8 mouse cellular contexts compared by ENCODE assay signal in genomic region chr19:47537300-47537792, GRCm38 (mm10). TPM values are rescaled to one million over a fixed set of nuclear protein-coding genes. Genes with fewer than 3 reads are reported as not detected.
DNase-seq lines count a peak whose midpoint lies in the region; ATAC-seq and TF ChIP-seq lines count a peak whose summit lies in the region.

Stn1 (minus strand) TSS chr19:47537507.

- TF ChIP-seq RAD21 in CH12.LX (IDR thresholded peaks at IDR 0.05; ENCODE audit: low read depth, low read length): no peak

- dilution Hi-C loops in CH12.LX (cut with MboI; ENCODE audit: extremely low pct_ligation_motif_present, extremely low pct_unique_long_range_greater_than_20kb, low sequenced_read_pairs): no loop called here

- no peak within 1 kb of the TSS for H3K27ac ChIP-seq in CH12.LX (ENCODE audit: insufficient read depth, low read depth)
- H3K27ac ChIP-seq in hindbrain, embryonic 14.5 days: peak within 1 kb of the TSS; percentile 68
- peak within 1 kb of the TSS; percentile 27 for H3K27ac ChIP-seq in liver, embryonic 14.5 days
- H3K27ac ChIP-seq in neural tube, embryonic 12.5 days: no peak within 1 kb of the TSS

- peaks cover 8 to 35% of the 10 kb centered on the region in 2 experiments; a peak in 3 of 4 replicates for H3K4me1 ChIP-seq in CH12.LX (ENCODE audit: control insufficient read depth in 1 of 2, insufficient read depth in 2 of 2)
- H3K4me1 ChIP-seq in hindbrain, embryonic 14.5 days (replicated peaks; ENCODE audit: control insufficient read depth, insufficient read depth, low read length): peaks cover 18% of the 10 kb centered on the region
- peaks cover 24 to 25% of the 10 kb centered on the region in 2 experiments for H3K4me1 ChIP-seq in liver, embryonic 14.5 days (replicated peaks; ENCODE audit: control insufficient read depth in 2 of 2, insufficient read depth in 2 of 2, low read length in 1 of 2)
- peaks cover 15% of the 10 kb centered on the region; the same call in 1 of the 2 replicates for H3K4me1 ChIP-seq in neural tube, embryonic 12.5 days

- WGBS in hindbrain, embryonic 14.5 days: 4% methylated on average over 10 of the region's 10 CpGs
- whole genome bisulfite sequencing in liver, embryonic 14.5 days (ENCODE audit: insufficient replicate concordance): 4% methylated on average over 10 of the region's 10 CpGs
- WGBS in neural tube, embryonic 12.5 days: 5% methylated on average over 10 of the region's 10 CpGs

- H3K4me3 ChIP-seq in CH12.LX (replicated peaks in 1 of 3; ENCODE audit: low read depth in 2 of 3, low read length in 2 of 3, poor library complexity in 1 of 3): peak within 1 kb of the TSS; percentile 69 to 93 (median 71)
- peak within 1 kb of the TSS; percentile 44 for H3K4me3 ChIP-seq in hindbrain, embryonic 14.5 days (replicated peaks; ENCODE audit: low read length)
- peak within 1 kb of the TSS; percentile 66 for H3K4me3 ChIP-seq in liver, embryonic 14.5 days (ENCODE audit: insufficient read depth in 1 of 2, low read depth in 2 of 2, low read length in 2 of 2)
- peak within 1 kb of the TSS; percentile 45 for H3K4me3 ChIP-seq in neural tube, embryonic 12.5 days

- peaks cover 8 to 23% of the 10 kb centered on the region in 2 experiments for H3K36me3 ChIP-seq in CH12.LX (replicated peaks in 1 of 2; ENCODE audit: control insufficient read depth in 1 of 2, insufficient read depth in 1 of 2, low read length in 1 of 2)
- H3K36me3 ChIP-seq in hindbrain, embryonic 14.5 days (replicated peaks; ENCODE audit: control insufficient read depth, insufficient read depth): no peaks in the 10 kb centered on the region; the same call in 1 of the 2 replicates
- no peaks in the 10 kb centered on the region for H3K36me3 ChIP-seq in liver, embryonic 14.5 days (replicated peaks; ENCODE audit: control insufficient read depth, insufficient read depth, low read depth)
- H3K36me3 ChIP-seq in neural tube, embryonic 12.5 days: peaks cover 9% of the 10 kb centered on the region; the same call in 1 of the 2 replicates

- no peak for TF ChIP-seq EP300 in CH12.LX (IDR thresholded peaks at IDR 0.05; ENCODE audit: low read length)
- TF ChIP-seq EP300 in liver, embryonic 14.5 days (IDR thresholded peaks at IDR 0.05; ENCODE audit: low read depth): no peak

- H3K27me3 ChIP-seq in CH12.LX (replicated peaks): peaks cover 35% of the 10 kb centered on the region
- no peaks in the 10 kb centered on the region for H3K27me3 ChIP-seq in hindbrain, embryonic 14.5 days (ENCODE audit: control insufficient read depth, insufficient read depth, low read length)
- H3K27me3 ChIP-seq in liver, embryonic 14.5 days (ENCODE audit: control insufficient read depth, insufficient read depth, low read length): no peaks in the 10 kb centered on the region
- no peaks in the 10 kb centered on the region for H3K27me3 ChIP-seq in neural tube, embryonic 12.5 days (replicated peaks)

- ATAC-seq in erythroid progenitor cell, adult 5-6 weeks (replicated peaks; ENCODE audit: low FRiP score, poor library complexity, severe bottlenecking): peak; percentile 23; the same call in 1 of the 2 replicates
- ATAC-seq in hindbrain, embryonic 14.5 days (ENCODE audit: low FRiP score): peak; percentile 40; the same call in 1 of the 2 replicates
- ATAC-seq in liver, embryonic 14.5 days (ENCODE audit: insufficient read depth): peak; percentile 45
- ATAC-seq in neural tube, embryonic 12.5 days (ENCODE audit: low FRiP score, low read depth): 0 out of 2 replicates have a peak, but pooled peaks have one; percentile 23

- in situ Hi-C loops in CH12.LX (cut with MboI; ENCODE audit: low pct_ligation_motif_present, low pct_unique_long_range_greater_than_20kb, low sequenced_read_pairs): loop anchor here (10.0 kb wide), 1 partner anchor 47 kb away; no protein-coding TSS in a partner anchor

- H3K79me2 ChIP-seq in CH12.LX (replicated peaks; ENCODE audit: control insufficient read depth, extremely low read depth, insufficient read depth, poor library complexity, severe bottlenecking): no peaks in the 10 kb centered on the region

- no peak for TF ChIP-seq POLR2A in CH12.LX (IDR thresholded peaks at IDR 0.05; ENCODE audit: low read depth, low read length)

- peak; percentile 19 for DNase-seq in cerebellum, adult 8-10 months
- DNase-seq in cerebellum, postnatal 10 days: no peak
- peak; percentile 46 for DNase-seq in CH12.LX (ENCODE audit: extremely low read depth)
- DNase-seq in hindbrain, embryonic 14.5 days (ENCODE audit: low spot score): no peak
- DNase-seq in liver, embryonic 14.5 days (ENCODE audit: low read depth in 3 of 3, low spot score in 3 of 3): no peak
- DNase-seq in embryo, embryonic 11 days: no peak

- H3K9me3 ChIP-seq in CH12.LX (replicated peaks; ENCODE audit: low read length): no peaks in the 10 kb centered on the region
- H3K9me3 ChIP-seq in hindbrain, embryonic 14.5 days (ENCODE audit: control insufficient read depth, low read length): no peaks in the 10 kb centered on the region
- H3K9me3 ChIP-seq in liver, embryonic 14.5 days (ENCODE audit: control insufficient read depth, low read length): no peaks in the 10 kb centered on the region
- no peaks in the 10 kb centered on the region for H3K9me3 ChIP-seq in neural tube, embryonic 12.5 days

- peak within 1 kb of the TSS; percentile 95 for H3K9ac ChIP-seq in CH12.LX (ENCODE audit: insufficient read depth, low read depth)
- peak within 1 kb of the TSS; percentile 55 for H3K9ac ChIP-seq in hindbrain, embryonic 14.5 days
- peak within 1 kb of the TSS; percentile 62 for H3K9ac ChIP-seq in liver, embryonic 14.5 days (replicated peaks)
- H3K9ac ChIP-seq in neural tube, embryonic 12.5 days: peak within 1 kb of the TSS; percentile 54

- no peak for TF ChIP-seq CTCF in CH12.LX (conservative IDR thresholded peaks at IDR 0.05 in 1 of 2, IDR thresholded peaks at IDR 0.05 in 1 of 2; ENCODE audit: low read depth in 2 of 2, low read length in 2 of 2)
- no peak for TF ChIP-seq CTCF in liver, embryonic 14.5 days (IDR thresholded peaks at IDR 0.05; ENCODE audit: low read depth)

- peak within 1 kb of the TSS; percentile 95 for H3K4me2 ChIP-seq in CH12.LX (ENCODE audit: insufficient read depth, low read depth, poor library complexity, severe bottlenecking)
- H3K4me2 ChIP-seq in hindbrain, embryonic 14.5 days (replicated peaks): peak within 1 kb of the TSS; percentile 71
- H3K4me2 ChIP-seq in liver, embryonic 14.5 days (ENCODE audit: low read depth): peak within 1 kb of the TSS; percentile 79
- peak within 1 kb of the TSS; percentile 61 for H3K4me2 ChIP-seq in neural tube, embryonic 12.5 days (replicated peaks)

TF ChIP-seq in CH12.LX, 34 proteins besides CTCF, POLR2A, EP300 and RAD21:
- no peak for TF ChIP-seq MAX (IDR thresholded peaks at IDR 0.05; ENCODE audit: low read length)
- TF ChIP-seq CHD2 (IDR thresholded peaks at IDR 0.05; ENCODE audit: low read length): no peak
- no peak for TF ChIP-seq NELFE (IDR thresholded peaks at IDR 0.05; ENCODE audit: low read depth, low read length)
- TF ChIP-seq PAX5 (IDR thresholded peaks at IDR 0.05; ENCODE audit: low read length): no peak
- no peak for TF ChIP-seq E2F4 (IDR thresholded peaks at IDR 0.05; ENCODE audit: insufficient replicate concordance, low read depth, low read length)
- no peak for TF ChIP-seq KAT2A (IDR thresholded peaks at IDR 0.05; ENCODE audit: insufficient replicate concordance, low read length)
- no peak for TF ChIP-seq RCOR1 (conservative IDR thresholded peaks at IDR 0.05; ENCODE audit: low read depth, low read length)
- TF ChIP-seq ZKSCAN1 (IDR thresholded peaks at IDR 0.05; ENCODE audit: borderline replicate concordance, low read depth, low read length): no peak
- TF ChIP-seq NRF1 (IDR thresholded peaks at IDR 0.05; ENCODE audit: low read depth, low read length): 0 out of 2 replicates have a peak, but pooled peaks have one; percentile 12
- no peak for TF ChIP-seq TCF12 (IDR thresholded peaks at IDR 0.05; ENCODE audit: low read depth, low read length)
- TF ChIP-seq JUND (conservative IDR thresholded peaks at IDR 0.05; ENCODE audit: low read depth, low read length): no peak
- no peak for TF ChIP-seq ZC3H11A (IDR thresholded peaks at IDR 0.05; ENCODE audit: low read depth, low read length)
- TF ChIP-seq CHD1 (IDR thresholded peaks at IDR 0.05; ENCODE audit: low read depth, low read length): no peak
- TF ChIP-seq POLR2AphosphoS2 (IDR thresholded peaks at IDR 0.05; ENCODE audit: low read depth, low read length): no peak
- no peak for TF ChIP-seq HCFC1 (IDR thresholded peaks at IDR 0.05; ENCODE audit: low read depth, low read length)
- peak; percentile 28; the same call in 1 of the 2 replicates for TF ChIP-seq MXI1 (IDR thresholded peaks at IDR 0.05; ENCODE audit: low read depth, low read length)
- 0 out of 2 replicates have a peak, but pooled peaks have one; percentile 21 for TF ChIP-seq MEF2A (IDR thresholded peaks at IDR 0.05; ENCODE audit: borderline replicate concordance, low read depth, low read length)

RNA-seq across cellular contexts. Expression of gene Stn1, which starts in this region (rescaled TPM):
- total RNA-seq in CH12.LX (2012; rRNA removed) (21.8 and 25.3 TPM in 2 replicates), CH12.LX (2014; rRNA removed) (31.0 and 35.7 TPM in 2 replicates)
- 16.9 and 18.3 TPM in 2 replicates for polyA plus RNA-seq in CH12.LX (2012; ENCODE audit: insufficient read length, low read depth)
- 6.3 and 25.6 TPM in 2 replicates for total RNA-seq in erythroid progenitor cell, adult 5-6 weeks (2015; ENCODE audit: low replicate concordance)
- total RNA-seq in erythroid progenitor cell, adult 5-6 weeks (2017; ENCODE audit: low replicate concordance): 5.9 and 14.1 TPM in 2 replicates
- polyA plus RNA-seq in hindbrain, embryonic 14.5 days (2014; fragmentation: Nextera tagmentation; extraction: Ambion mirVana): 26.8 and 30.9 TPM in 2 replicates
- polyA plus RNA-seq in liver, embryonic 14.5 days (2012; rRNA removed): 5.8 and 6.4 TPM in 2 replicates
- polyA plus RNA-seq in liver, embryonic 14.5 days (2014; fragmentation: Nextera tagmentation; extraction: Ambion mirVana): 8.1 and 9.7 TPM in 2 replicates
- polyA plus RNA-seq in neural tube, embryonic 12.5 days (2016; fragmentation: Nextera tagmentation; extraction: Ambion mirVana): 38.4 and 39.8 TPM in 2 replicates

Comparison
In these comparisons a context has a peak if more than half of its experiments do, and no peak if none do; other contexts are left out.
1. DNase-seq: peak in cerebellum, adult 8-10 months (single experiment) and CH12.LX (single experiment); none in cerebellum, postnatal 10 days (0 of 2), hindbrain, embryonic 14.5 days (single experiment), liver, embryonic 14.5 days (0 of 3) and embryo, embryonic 11 days (single experiment).
2. H3K27ac ChIP-seq: peak in hindbrain, embryonic 14.5 days (single experiment) and liver, embryonic 14.5 days (single experiment); none in CH12.LX (single experiment) and neural tube, embryonic 12.5 days (single experiment).
3. Peak in every context shown above with its lines, with median percentiles within 50 percentile points of each other: H3K4me2 ChIP-seq, H3K4me3 ChIP-seq, H3K9ac ChIP-seq and ATAC-seq.